Mouse (Mus musculus): ENCODE measurements around the gene Tjp1. TPM values are rescaled to one million over a fixed set of nuclear protein-coding genes. Genes with fewer than 3 reads are reported as not detected.

Gene Tjp1
- total and polyA plus RNA-seq, 2 experiments from 2014 or later = 23.2 to 46.7 TPM

DNA sequence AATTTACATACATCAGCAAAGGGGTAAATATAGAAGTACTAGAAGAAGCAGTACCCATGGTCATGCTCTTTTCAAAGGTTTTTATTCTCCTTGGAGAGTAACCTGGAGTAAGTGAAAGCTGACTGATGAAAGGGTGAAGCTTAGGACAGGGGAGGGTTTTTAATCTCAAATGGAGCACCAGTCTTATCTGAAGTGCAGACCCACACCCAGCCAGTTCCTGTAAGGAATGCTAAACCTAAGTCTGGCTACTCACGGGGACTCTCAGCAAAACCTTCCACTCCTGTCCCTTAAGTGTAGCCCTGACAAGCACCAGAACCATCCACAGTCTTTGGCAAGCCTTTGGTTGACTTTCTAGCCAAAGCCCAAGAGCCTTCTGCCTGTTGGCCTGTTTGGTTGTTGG lies 105.1 kb downstream of the Tjp1 start:
- Histone ChIP-seq H3K36me3 (ENCODE audit: insufficient read depth, low read length) (no peaks in the 10 kb centered on the region), H3K4me3 (ENCODE audit: low read depth, low read length) (no peak overlapping the region), H3K4me2 (ENCODE audit: low read depth, low read length, poor library complexity, severe bottlenecking) (no peak overlapping the region), H3K9me3 (ENCODE audit: low read length) (no peaks in the 10 kb centered on the region), H3K4me1 (ENCODE audit: insufficient read depth, low read length) (no peaks in the 10 kb centered on the region), H3K27ac (ENCODE audit: low read depth, low read length) (no peak overlapping the region), H3K9ac (replicated peaks; ENCODE audit: low read length, poor library complexity, severe bottlenecking) (no peak overlapping the region), H3K27me3 (ENCODE audit: insufficient read depth, low read length) (no peaks in the 10 kb centered on the region)
- TF ChIP-seq CTCF (IDR thresholded peaks at IDR 0.05) = no peak
- 88% methylated on average over 1 of the region's 1 CpGs for WGBS
- ATAC-seq (ENCODE audit: low FRiP score) = no peak
- no peak for DNase-seq (ENCODE audit: low spot score)

DNA sequence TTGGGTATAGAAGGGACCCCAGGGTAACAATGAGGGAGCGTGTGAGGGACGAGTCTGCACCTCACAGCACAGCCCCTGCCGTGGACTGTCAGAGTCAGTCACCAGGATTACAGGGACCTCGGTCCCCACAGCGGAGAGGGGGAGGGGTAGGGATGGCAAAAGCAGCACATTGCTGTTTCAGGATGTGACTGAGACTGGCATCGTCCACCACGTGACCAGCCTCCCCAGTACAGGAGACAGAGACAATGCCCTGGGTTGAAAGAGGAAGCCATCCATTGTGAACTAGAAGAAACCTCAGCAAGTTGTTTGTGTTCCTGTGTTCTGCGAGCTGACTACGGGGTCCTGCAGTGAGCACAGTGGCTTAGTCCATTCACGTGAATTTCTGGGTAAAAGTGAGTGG lies 106.1 kb downstream of the Tjp1 start:
- H3K27ac ChIP-seq (ENCODE audit: low read depth, low read length) = no peak overlapping the region
- WGBS = 2% methylated on average over 10 of the region's 10 CpGs
- no peaks in the 10 kb centered on the region for H3K9me3 ChIP-seq (ENCODE audit: low read length)
- H3K36me3 ChIP-seq (ENCODE audit: insufficient read depth, low read length) = no peaks in the 10 kb centered on the region
- no peak overlapping the region for H3K4me3 ChIP-seq (ENCODE audit: low read depth, low read length)
- no peak overlapping the region for H3K9ac ChIP-seq (replicated peaks; ENCODE audit: low read length, poor library complexity, severe bottlenecking)
- DNase-seq (ENCODE audit: low spot score) (peak; percentile 36), ATAC-seq (ENCODE audit: low FRiP score) (peak; percentile 49; the same call in 1 of the 2 replicates)
- no peak for TF ChIP-seq CTCF (IDR thresholded peaks at IDR 0.05)
- no peaks in the 10 kb centered on the region for H3K4me1 ChIP-seq (ENCODE audit: insufficient read depth, low read length)
- no peaks in the 10 kb centered on the region for H3K27me3 ChIP-seq (ENCODE audit: insufficient read depth, low read length)
- peak overlapping the region; percentile 18 for H3K4me2 ChIP-seq (ENCODE audit: low read depth, low read length, poor library complexity, severe bottlenecking)

DNA sequence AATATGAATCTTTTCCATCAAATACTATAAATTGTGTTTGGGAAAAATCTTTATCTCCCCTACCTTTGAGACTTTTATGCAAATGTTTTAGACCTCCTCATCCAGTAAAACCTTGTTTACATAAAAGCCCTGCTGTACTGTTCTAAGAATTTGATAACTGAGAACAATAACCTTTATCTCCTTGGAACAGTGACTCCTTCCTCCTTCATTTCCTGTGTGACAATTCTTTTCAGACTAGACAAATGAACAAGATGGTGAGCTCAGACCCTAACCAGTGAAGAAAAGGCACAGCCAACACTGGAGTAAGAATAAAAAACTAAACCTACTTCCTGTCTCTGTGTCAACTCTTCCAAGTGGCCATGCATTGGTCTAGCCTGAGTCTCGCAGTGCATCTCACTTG lies 107.7 kb downstream of the Tjp1 start:
- H3K9ac ChIP-seq (replicated peaks; ENCODE audit: low read length, poor library complexity, severe bottlenecking) = no peak overlapping the region
- no peak overlapping the region for H3K4me3 ChIP-seq (ENCODE audit: low read depth, low read length)
- WGBS = 92% methylated on average over 1 of the region's 1 CpGs
- no peak for TF ChIP-seq CTCF (IDR thresholded peaks at IDR 0.05)
- H3K9me3 ChIP-seq (ENCODE audit: low read length) = no peaks in the 10 kb centered on the region
- H3K27ac ChIP-seq (ENCODE audit: low read depth, low read length) = no peak overlapping the region
- ATAC-seq (ENCODE audit: low FRiP score) = no peak
- H3K27me3 ChIP-seq (ENCODE audit: insufficient read depth, low read length) = no peaks in the 10 kb centered on the region
- no peaks in the 10 kb centered on the region for H3K4me1 ChIP-seq (ENCODE audit: insufficient read depth, low read length)
- DNase-seq (ENCODE audit: low spot score) = no peak
- no peak overlapping the region for H3K4me2 ChIP-seq (ENCODE audit: low read depth, low read length, poor library complexity, severe bottlenecking)
- H3K36me3 ChIP-seq (ENCODE audit: insufficient read depth, low read length) = no peaks in the 10 kb centered on the region

DNA sequence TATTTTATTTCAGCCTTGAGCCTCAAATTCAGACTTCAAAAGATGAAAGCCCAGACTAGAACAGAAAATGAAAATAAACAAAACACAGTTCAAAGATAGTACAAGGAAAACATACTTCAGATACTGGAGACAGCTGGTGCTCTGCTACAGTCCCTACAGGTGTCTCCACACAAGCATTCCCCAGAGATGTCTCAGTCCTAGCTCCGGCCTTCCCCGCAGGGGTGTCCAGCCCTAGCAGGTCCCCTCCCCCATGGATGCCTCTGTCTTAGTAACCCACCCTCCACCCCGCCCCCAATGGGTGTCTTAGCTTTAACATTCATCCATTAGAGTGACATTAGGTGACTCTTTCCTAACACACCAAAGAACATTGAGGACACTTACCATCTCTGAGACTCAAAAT lies 108.6 kb downstream of the Tjp1 start:
- H3K4me3 ChIP-seq (ENCODE audit: low read depth, low read length) = no peak overlapping the region
- no peak for TF ChIP-seq CTCF (IDR thresholded peaks at IDR 0.05)
- no peak for DNase-seq (ENCODE audit: low spot score)
- H3K9ac ChIP-seq (replicated peaks; ENCODE audit: low read length, poor library complexity, severe bottlenecking) = no peak overlapping the region
- H3K27me3 ChIP-seq (ENCODE audit: insufficient read depth, low read length) = no peaks in the 10 kb centered on the region
- H3K9me3 ChIP-seq (ENCODE audit: low read length) = no peaks in the 10 kb centered on the region
- no peak overlapping the region for H3K27ac ChIP-seq (ENCODE audit: low read depth, low read length)
- no peaks in the 10 kb centered on the region for H3K4me1 ChIP-seq (ENCODE audit: insufficient read depth, low read length)
- no peaks in the 10 kb centered on the region for H3K36me3 ChIP-seq (ENCODE audit: insufficient read depth, low read length)
- WGBS = 72% methylated on average over 3 of the region's 3 CpGs
- H3K4me2 ChIP-seq (ENCODE audit: low read depth, low read length, poor library complexity, severe bottlenecking) = no peak overlapping the region
- ATAC-seq (ENCODE audit: low FRiP score) = no peak

DNA sequence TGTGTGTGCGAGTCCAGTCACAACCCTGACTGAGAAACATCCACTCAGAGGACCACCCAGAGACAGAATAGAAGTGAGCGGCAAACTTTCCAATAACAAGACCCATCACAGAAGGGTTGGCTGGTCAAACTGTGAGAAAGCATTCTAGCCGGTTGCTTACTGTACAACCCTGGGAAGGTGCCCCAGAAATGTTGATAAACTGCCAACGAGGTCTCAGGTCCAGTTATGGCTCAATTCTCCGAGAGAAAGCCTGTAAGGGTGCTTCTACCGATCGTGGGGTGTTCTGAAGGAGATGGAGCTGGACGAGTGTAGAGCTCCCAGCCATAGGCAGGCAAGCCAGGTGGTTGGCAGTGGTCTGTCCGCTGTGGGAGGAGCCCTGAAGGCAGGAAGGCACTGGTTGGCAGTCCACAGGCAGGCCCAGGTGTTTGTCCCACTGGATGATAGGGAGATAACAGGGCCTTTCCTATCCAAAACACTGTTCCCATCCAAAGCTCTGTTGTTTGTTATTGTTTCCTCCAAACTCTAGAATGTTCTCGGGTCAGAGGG lies 109.1 kb downstream of the Tjp1 start:
- DNase-seq (ENCODE audit: low spot score) = no peak
- no peaks in the 10 kb centered on the region for H3K27me3 ChIP-seq (ENCODE audit: insufficient read depth, low read length)
- peak overlapping the region; percentile 43 for H3K27ac ChIP-seq (ENCODE audit: low read depth, low read length)
- no peak overlapping the region for H3K4me2 ChIP-seq (ENCODE audit: low read depth, low read length, poor library complexity, severe bottlenecking)
- H3K4me3 ChIP-seq (ENCODE audit: low read depth, low read length) = no peak overlapping the region
- no peak overlapping the region for H3K9ac ChIP-seq (replicated peaks; ENCODE audit: low read length, poor library complexity, severe bottlenecking)
- 87% methylated on average over 10 of the region's 10 CpGs for WGBS
- no peaks in the 10 kb centered on the region for H3K36me3 ChIP-seq (ENCODE audit: insufficient read depth, low read length)
- H3K4me1 ChIP-seq (ENCODE audit: insufficient read depth, low read length) = no peaks in the 10 kb centered on the region
- no peak for TF ChIP-seq CTCF (IDR thresholded peaks at IDR 0.05)
- no peaks in the 10 kb centered on the region for H3K9me3 ChIP-seq (ENCODE audit: low read length)
- no peak for ATAC-seq (ENCODE audit: low FRiP score)

DNA sequence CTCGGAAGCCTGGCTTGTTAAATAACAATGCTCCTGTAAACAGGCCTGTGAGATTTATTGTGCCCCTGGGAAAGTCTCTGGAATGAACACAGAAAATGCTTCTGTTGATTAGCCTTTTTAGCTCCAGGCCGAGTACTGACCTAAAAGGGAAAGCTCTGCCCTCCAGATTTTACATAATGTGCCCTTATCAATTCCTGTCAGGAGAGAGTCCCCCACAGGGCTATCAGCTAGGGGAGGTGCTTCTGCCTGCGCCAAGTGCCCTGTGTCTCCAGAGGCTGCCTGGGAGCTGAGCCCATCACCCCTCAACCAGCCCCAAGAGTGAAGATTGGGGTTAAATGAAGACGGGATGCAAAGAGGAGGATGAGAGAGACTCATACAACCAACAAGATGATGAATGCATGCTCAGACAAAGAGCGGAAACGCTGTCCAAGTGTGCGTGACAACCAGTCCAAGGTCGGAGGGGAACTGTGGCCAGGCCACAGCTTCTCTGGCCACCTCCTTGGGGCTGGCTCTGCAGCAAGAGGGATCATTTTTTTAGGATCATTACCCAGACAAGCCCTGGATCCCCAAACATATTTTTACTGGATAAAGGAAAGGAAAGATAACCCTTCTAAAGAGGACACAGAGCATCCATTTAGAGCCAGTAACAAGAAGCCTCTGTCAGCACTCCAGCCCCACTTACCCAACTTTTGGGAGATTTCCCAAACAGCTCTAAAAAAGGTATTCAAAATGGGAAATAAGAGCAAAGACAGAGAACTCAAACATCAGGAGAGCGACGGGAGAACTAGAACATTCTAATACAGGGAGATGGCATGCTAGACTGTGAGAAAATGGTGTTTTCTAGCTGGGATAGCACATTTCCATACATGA lies 110.1 kb downstream of the Tjp1 start:
- no peaks in the 10 kb centered on the region for H3K4me1 ChIP-seq (ENCODE audit: insufficient read depth, low read length)
- 50% methylated on average over 10 of the region's 10 CpGs for WGBS
- no peak overlapping the region for H3K4me2 ChIP-seq (ENCODE audit: low read depth, low read length, poor library complexity, severe bottlenecking)
- no peak overlapping the region for H3K4me3 ChIP-seq (ENCODE audit: low read depth, low read length)
- TF ChIP-seq CTCF (IDR thresholded peaks at IDR 0.05) = no peak
- no peaks in the 10 kb centered on the region for H3K9me3 ChIP-seq (ENCODE audit: low read length)
- no peak overlapping the region for H3K9ac ChIP-seq (replicated peaks; ENCODE audit: low read length, poor library complexity, severe bottlenecking)
- no peaks in the 10 kb centered on the region for H3K36me3 ChIP-seq (ENCODE audit: insufficient read depth, low read length)
- ATAC-seq (ENCODE audit: low FRiP score) (no peak), DNase-seq (ENCODE audit: low spot score) (peak; percentile 46)
- peak overlapping the region; percentile 51 for H3K27ac ChIP-seq (ENCODE audit: low read depth, low read length)
- no peaks in the 10 kb centered on the region for H3K27me3 ChIP-seq (ENCODE audit: insufficient read depth, low read length)
